Mouse (Mus musculus) neural tube, embryonic 13.5 days (tissue): Measurements from ENCODE around the gene Gm10670. TPM values are rescaled to one million over a fixed set of nuclear protein-coding genes. Genes with fewer than 3 reads are reported as not detected.
"Not testable (repeated sequence)": the region's sequence is repeated elsewhere in the genome, so short reads cannot be mapped to it uniquely, and the experiment has no call there.

Experiments used
- ATAC-seq: fragments of 200-750 bp; cut with Nextera tagmentation; 2 replicates; pipeline ENCODE4 v1.8.0; 2017; ENCODE audit warnings: low read depth, mild to moderate bottlenecking, moderate TSS enrichment, moderate library complexity
- H3K27ac ChIP-seq: fragments of 300-500 bp; sonication (generic); replicated peaks from 2 replicates; pipeline ENCODE4 v1.5.1; 2015; ENCODE audit warnings: moderate library complexity, mild to moderate bottlenecking, inconsistent platforms
- H3K27me3 ChIP-seq: fragments of 300-500 bp; sonication (generic); 2 replicates; pipeline ENCODE4 v1.6.1; 2015; ENCODE audit warnings: mild to moderate bottlenecking, inconsistent platforms
- H3K36me3 ChIP-seq: fragments of 300-500 bp; sonication (generic); 2 replicates; pipeline ENCODE4 v1.6.1; 2015; ENCODE audit warnings: mild to moderate bottlenecking, inconsistent platforms
- H3K4me1 ChIP-seq: fragments of 300-500 bp; sonication (generic); replicated peaks from 2 replicates; pipeline ENCODE4 v1.6.1; 2015; ENCODE audit warnings: inconsistent platforms
- H3K4me2 ChIP-seq: fragments of 300-500 bp; sonication (generic); 2 replicates; pipeline ENCODE4 v1.6.1; 2015; ENCODE audit warnings: inconsistent platforms, mild to moderate bottlenecking, moderate library complexity
- H3K4me3 ChIP-seq: fragments of 300-500 bp; sonication (generic); 2 replicates; pipeline ENCODE4 v1.5.1; 2015; ENCODE audit warnings: mild to moderate bottlenecking, inconsistent platforms
- H3K9ac ChIP-seq: fragments of 300-500 bp; sonication (generic); 2 replicates; pipeline ENCODE4 v1.6.1; 2015; ENCODE audit warnings: moderate library complexity, mild to moderate bottlenecking, inconsistent platforms
- H3K9me3 ChIP-seq: fragments of 300-500 bp; sonication (generic); 2 replicates; pipeline ENCODE4 v1.6.1; 2016; ENCODE audit warnings: inconsistent platforms
- WGBS: fragments of 180-500 bp; shearing (Covaris S2); methylation state at CpG from one replicate; pipeline ENCODE4 v1.1.7; 2015; 5-methylcytosine and 5-hydroxymethylcytosine counted together
- polyA plus RNA-seq: library from polyadenylated mRNA; unstranded; fragments of >200 nt; fragmentation: Nextera tagmentation; extraction: Ambion mirVana; gene quantifications from 2 replicates; pipeline ENCODE4 v1.2.1, GENCODE M21; 2015

Gene Gm10670
- polyA plus RNA-seq, result not detected in 2 replicates

DNA sequence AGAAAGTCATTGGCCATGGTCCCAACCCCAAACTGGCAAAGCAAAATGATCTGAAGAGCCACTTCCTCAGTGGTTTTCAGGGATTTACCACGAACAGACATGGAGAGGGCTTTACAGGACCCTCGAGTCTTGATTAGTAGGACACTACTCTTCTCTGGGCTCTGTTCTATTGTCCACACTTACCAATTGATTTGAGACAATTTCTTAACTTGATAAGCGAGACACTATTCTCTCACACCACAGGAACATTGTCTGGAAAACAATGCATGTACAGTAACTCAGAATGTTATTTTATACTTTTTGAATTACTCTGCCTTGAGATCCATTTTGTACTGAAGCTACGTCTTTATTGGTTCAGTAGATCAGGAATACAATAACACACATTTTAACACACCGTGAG is at the start of gene Gm10670:
Gene Gm10670, minus strand, starts transcription at position 101 of the 400 bp plus-strand sequence.
- H3K27ac ChIP-seq, H3K4me3 ChIP-seq, ATAC-seq, H3K9ac ChIP-seq, H3K4me2 ChIP-seq, H3K4me1 ChIP-seq, H3K27me3 ChIP-seq, H3K36me3 ChIP-seq, H3K9me3 ChIP-seq: not testable (repeated sequence)
- WGBS, result no CpG with 5 or more reads among the region's 5 CpGs

DNA sequence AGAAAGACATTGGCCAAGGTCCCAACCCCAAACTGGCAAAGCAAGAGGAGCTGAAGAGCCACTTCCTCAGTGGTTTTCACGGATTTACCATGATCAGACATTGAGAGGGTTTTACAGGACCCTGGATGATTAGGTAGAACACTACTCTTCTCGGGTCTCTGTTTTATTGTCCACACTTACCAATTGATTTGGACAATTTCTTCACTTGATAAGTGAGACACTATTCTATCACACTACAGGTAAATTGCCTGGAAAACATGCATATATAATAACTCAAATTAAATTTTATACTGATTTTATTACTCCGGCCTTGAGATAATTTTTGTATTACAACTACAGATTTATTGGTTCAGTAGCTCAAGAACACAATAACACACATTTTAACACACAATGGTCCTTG is 35.7 kb upstream of the Gm10670 start, which contains the start of gene Vmn1r103:
Gene Vmn1r103, minus strand, starts transcription at position 101 of the 400 bp plus-strand sequence.
- ATAC-seq, H3K4me2 ChIP-seq, H3K36me3 ChIP-seq, H3K4me3 ChIP-seq, H3K9me3 ChIP-seq, H3K27ac ChIP-seq, H3K9ac ChIP-seq, H3K27me3 ChIP-seq, H3K4me1 ChIP-seq: not testable (repeated sequence)
- 0% methylated on average over 1 of the region's 3 CpGs for WGBS

GRCm38 (mm10) chr7:20442493-20442892 is 32.2 kb downstream of the Gm10670 start, which contains the start of gene Vmn1r101:
Vmn1r101 (minus strand) TSS chr7:20442593.
- not testable (repeated sequence) for ATAC-seq
- no CpG with 5 or more reads among the region's 2 CpGs for WGBS

More at GRCm38 (mm10) chr7:20442493-20442892, 32.2 kb downstream of the Gm10670 start, which contains the start of gene Vmn1r101:
- not testable (repeated sequence) for H3K9ac ChIP-seq, H3K27ac ChIP-seq, H3K4me1 ChIP-seq, H3K36me3 ChIP-seq, H3K4me3 ChIP-seq, H3K27me3 ChIP-seq, H3K9me3 ChIP-seq, H3K4me2 ChIP-seq

Other genes starting within 250 kb of the Gm10670 start
- not detected in 2 replicates for gene Gm4498, start 241.1 kb downstream of the Gm10670 start, polyA plus RNA-seq
- not detected in 2 replicates for gene Gm5890, start 212.1 kb downstream of the Gm10670 start, polyA plus RNA-seq
- not detected in 2 replicates for gene Gm4133, start 140.9 kb downstream of the Gm10670 start, polyA plus RNA-seq
- not detected in 2 replicates for gene Gm5728, start 99.5 kb downstream of the Gm10670 start, polyA plus RNA-seq
- not detected in 2 replicates for gene Vmn1r100, start 57.0 kb downstream of the Gm10670 start, polyA plus RNA-seq
- gene Vmn1r101, start 32.3 kb downstream of the Gm10670 start, polyA plus RNA-seq, result not detected in 2 replicates
- not detected in 2 replicates for gene Vmn1r103, start 35.6 kb upstream of the Gm10670 start, polyA plus RNA-seq
- not detected in 2 replicates for gene Vmn1r104, start 58.9 kb upstream of the Gm10670 start, polyA plus RNA-seq
- gene Gm5726, start 70.8 kb upstream of the Gm10670 start, polyA plus RNA-seq, result not detected in 2 replicates
- gene Gm4141, start 101.3 kb upstream of the Gm10670 start, polyA plus RNA-seq, result not detected in 2 replicates
- gene Gm4513, start 124.1 kb upstream of the Gm10670 start, polyA plus RNA-seq, result not detected in 2 replicates
- not detected in 2 replicates for gene Vmn1r107, start 194.0 kb upstream of the Gm10670 start, polyA plus RNA-seq
- not detected in 2 replicates for gene Vmn1r111, start 228.3 kb upstream of the Gm10670 start, polyA plus RNA-seq